10 mouse cellular contexts compared by ENCODE assay signal in genomic region chr13:99675951-99676350, GRCm38 (mm10).
DNase-seq lines count a peak whose midpoint lies in the region; ATAC-seq and TF ChIP-seq lines count a peak whose summit lies in the region.
"Had no signal": no experiment of that assay in that cellular context is flagged by ENCODE, and none has a peak within 500 bp of the region (broad histone marks: within the 10 kb centered on the region; RNA-seq: fewer than 3 reads in every experiment).

No protein-coding gene starts in this region.

- DNase-seq in hindbrain, postnatal 0 days (ENCODE audit: low spot score), result peak; percentile 35
- DNase-seq in cerebellum, postnatal 10 days, result peak; percentile 74 to 79
- peak; percentile 68 to 75 for DNase-seq in layer of hippocampus, adult 2 months (ENCODE audit: low spot score in 2 of 2)
- no peak for DNase-seq in kidney, adult 2 months
- DNase-seq in kidney, postnatal 14 days, result no peak
- no peak for DNase-seq in spleen, postnatal 36 days (ENCODE audit: low spot score in 2 of 2)

- H3K9me3 ChIP-seq in hindbrain, postnatal 0 days (ENCODE audit: low read length), result no peaks in the 10 kb centered on the region
- H3K9me3 ChIP-seq in hindbrain, embryonic 16.5 days (ENCODE audit: control insufficient read depth, low read length), result peaks cover 4% of the 10 kb centered on the region
- 0 out of 2 replicates have a peak, but pooled peaks cover 4% of the 10 kb centered on the region for H3K9me3 ChIP-seq in midbrain, embryonic 13.5 days
- H3K9me3 ChIP-seq: neural tube, embryonic 12.5 days had no signal

- H3K4me3 ChIP-seq in hindbrain, postnatal 0 days (ENCODE audit: low read length), result no peak overlapping the region
- H3K4me3 ChIP-seq in hindbrain, embryonic 16.5 days (ENCODE audit: low read length), result no peak overlapping the region
- no peak overlapping the region for H3K4me3 ChIP-seq in layer of hippocampus, adult 2 months
- H3K4me3 ChIP-seq in midbrain, embryonic 13.5 days (replicated peaks), result no peak overlapping the region
- no peak overlapping the region for H3K4me3 ChIP-seq in kidney, adult 2 months (ENCODE audit: insufficient read depth, low read depth, low read length)
- H3K4me3 ChIP-seq: limb, embryonic 13.5 days; neural tube, embryonic 12.5 days had no signal

- no peak for TF ChIP-seq POLR2A in kidney, adult 2 months (IDR thresholded peaks at IDR 0.05; ENCODE audit: low read depth, low read length)

- H3K4me1 ChIP-seq in hindbrain, postnatal 0 days (ENCODE audit: insufficient read depth, low read length), result 0 out of 2 replicates have a peak, but pooled peaks cover 10% of the 10 kb centered on the region
- H3K4me1 ChIP-seq in hindbrain, embryonic 16.5 days (ENCODE audit: control insufficient read depth, insufficient read depth, low read depth, low read length), result peaks cover 14% of the 10 kb centered on the region
- peaks cover 35% of the 10 kb centered on the region for H3K4me1 ChIP-seq in midbrain, embryonic 13.5 days (replicated peaks)
- H3K4me1 ChIP-seq in kidney, adult 2 months (ENCODE audit: control insufficient read depth, insufficient read depth, low read length), result no peaks in the 10 kb centered on the region
- H3K4me1 ChIP-seq: limb, embryonic 13.5 days had no signal

- 36% methylated on average over 5 of the region's 5 CpGs for WGBS in hindbrain, postnatal 0 days
- WGBS in hindbrain, embryonic 16.5 days, result 55% methylated on average over 5 of the region's 5 CpGs
- 64% methylated on average over 5 of the region's 5 CpGs for WGBS in midbrain, embryonic 13.5 days
- WGBS in kidney, adult 2 months, result 69% methylated on average over 5 of the region's 5 CpGs

- TF ChIP-seq CTCF in hindbrain, postnatal 0 days (IDR thresholded peaks at IDR 0.05; ENCODE audit: low read depth), result no peak
- TF ChIP-seq CTCF in layer of hippocampus, adult 2 months (conservative IDR thresholded peaks at IDR 0.05), result no peak
- TF ChIP-seq CTCF in kidney, adult 2 months (conservative IDR thresholded peaks at IDR 0.05; ENCODE audit: insufficient read depth, insufficient read length, low read depth, low read length), result no peak

- no peaks in the 10 kb centered on the region for H3K27me3 ChIP-seq in hindbrain, postnatal 0 days (ENCODE audit: insufficient read depth, low read length)
- no peaks in the 10 kb centered on the region for H3K27me3 ChIP-seq in hindbrain, embryonic 16.5 days (replicated peaks; ENCODE audit: control insufficient read depth, insufficient read depth, low read length)
- no peaks in the 10 kb centered on the region for H3K27me3 ChIP-seq in midbrain, embryonic 13.5 days
- H3K27me3 ChIP-seq in kidney, adult 2 months (replicated peaks; ENCODE audit: control insufficient read depth, insufficient read depth, low read length), result no peaks in the 10 kb centered on the region
- H3K27me3 ChIP-seq: limb, embryonic 13.5 days; neural tube, embryonic 12.5 days had no signal

- H3K27ac ChIP-seq in hindbrain, postnatal 0 days, result no peak overlapping the region
- no peak overlapping the region for H3K27ac ChIP-seq in hindbrain, embryonic 16.5 days (ENCODE audit: low read depth, low read length)
- H3K27ac ChIP-seq in layer of hippocampus, adult 2 months, result peak overlapping the region; percentile 79
- H3K27ac ChIP-seq in midbrain, embryonic 13.5 days, result no peak overlapping the region
- no peak overlapping the region for H3K27ac ChIP-seq in kidney, adult 2 months (ENCODE audit: insufficient read depth, low read depth, low read length)
- H3K27ac ChIP-seq: limb, embryonic 13.5 days; neural tube, embryonic 12.5 days had no signal

- no peak for ATAC-seq in hindbrain, postnatal 0 days
- no peak for ATAC-seq in hindbrain, embryonic 16.5 days
- peak; percentile 43; the same call in 1 of the 2 replicates for ATAC-seq in midbrain, embryonic 13.5 days

- no peak overlapping the region for H3K4me2 ChIP-seq in hindbrain, postnatal 0 days (ENCODE audit: low read depth, low read length)
- no peak overlapping the region for H3K4me2 ChIP-seq in hindbrain, embryonic 16.5 days (ENCODE audit: low read length)
- H3K4me2 ChIP-seq in midbrain, embryonic 13.5 days (replicated peaks), result no peak overlapping the region
- H3K4me2 ChIP-seq: limb, embryonic 13.5 days; neural tube, embryonic 12.5 days had no signal

- no peak overlapping the region for H3K9ac ChIP-seq in hindbrain, postnatal 0 days (replicated peaks; ENCODE audit: low read length)
- H3K9ac ChIP-seq in hindbrain, embryonic 16.5 days (ENCODE audit: low read depth, low read length), result no peak overlapping the region
- H3K9ac ChIP-seq in midbrain, embryonic 13.5 days (replicated peaks), result no peak overlapping the region
- H3K9ac ChIP-seq: limb, embryonic 13.5 days; neural tube, embryonic 12.5 days had no signal

- H3K36me3 ChIP-seq in hindbrain, postnatal 0 days (ENCODE audit: insufficient read depth, low read length), result no peaks in the 10 kb centered on the region
- H3K36me3 ChIP-seq in hindbrain, embryonic 16.5 days (ENCODE audit: control insufficient read depth, insufficient read depth, low read length), result no peaks in the 10 kb centered on the region
- H3K36me3 ChIP-seq in midbrain, embryonic 13.5 days, result no peaks in the 10 kb centered on the region
- H3K36me3 ChIP-seq in kidney, adult 2 months (ENCODE audit: control insufficient read depth, insufficient read depth, low read length), result no peaks in the 10 kb centered on the region
- H3K36me3 ChIP-seq: limb, embryonic 13.5 days; neural tube, embryonic 12.5 days had no signal

Comparison
In these comparisons a context has a peak if more than half of its experiments do, and no peak if none do; other contexts are left out.
1. DNase-seq: peak in hindbrain, postnatal 0 days (single experiment), cerebellum, postnatal 10 days (2 of 2) and layer of hippocampus, adult 2 months (2 of 2); none in kidney, adult 2 months (single experiment), kidney, postnatal 14 days (single experiment) and spleen, postnatal 36 days (0 of 2).